Mouse (Mus musculus) cerebellum, adult 11-12 months (tissue): Measurements from ENCODE around the gene Slc9b2.

Source experiments
- DNase-seq: peaks from one replicate; pipeline ENCODE4 v3.0.0; 2022

Gene Slc9b2

DNA sequence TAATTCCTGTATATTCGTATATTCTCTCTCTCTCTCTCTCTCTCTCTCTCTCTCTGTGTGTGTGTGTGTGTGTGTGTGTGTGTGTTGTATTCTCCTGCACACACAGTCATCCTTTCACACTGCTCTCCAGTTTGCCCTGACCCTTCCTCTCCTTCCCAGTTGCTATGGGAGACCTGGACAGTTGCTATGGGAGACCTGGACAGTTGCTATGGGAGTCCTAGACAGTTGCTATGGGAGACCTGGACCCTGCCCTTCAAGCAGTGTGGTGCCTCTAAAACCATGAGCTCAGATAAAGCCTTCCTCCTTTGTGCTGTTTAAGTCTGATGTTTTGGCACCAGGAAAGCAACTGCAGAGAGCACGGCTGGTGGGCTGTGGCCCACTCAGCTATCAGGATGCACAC is 6.2 kb downstream of the Slc9b2 start:
- DNase-seq = no peak

DNA sequence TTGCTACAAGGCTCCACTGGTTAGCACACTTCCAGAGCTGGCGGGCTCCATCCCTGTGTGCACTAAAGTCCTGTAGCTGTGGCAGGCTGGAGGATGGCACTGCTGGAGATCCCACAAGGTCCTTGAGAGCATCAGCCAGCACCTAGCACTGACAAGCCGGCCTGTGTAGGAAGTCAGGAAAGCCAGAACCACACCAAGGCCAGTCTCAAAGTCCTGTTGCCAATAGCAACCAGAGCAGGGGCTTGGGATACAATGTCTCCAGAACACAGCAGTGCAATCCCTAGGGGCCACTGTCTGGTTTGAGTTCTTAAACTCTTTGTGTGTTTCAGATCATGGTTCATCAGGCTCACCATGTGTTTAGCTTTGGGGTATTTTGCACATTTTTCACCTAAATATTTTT is 7.3 kb downstream of the Slc9b2 start:
- DNase-seq = no peak

DNA sequence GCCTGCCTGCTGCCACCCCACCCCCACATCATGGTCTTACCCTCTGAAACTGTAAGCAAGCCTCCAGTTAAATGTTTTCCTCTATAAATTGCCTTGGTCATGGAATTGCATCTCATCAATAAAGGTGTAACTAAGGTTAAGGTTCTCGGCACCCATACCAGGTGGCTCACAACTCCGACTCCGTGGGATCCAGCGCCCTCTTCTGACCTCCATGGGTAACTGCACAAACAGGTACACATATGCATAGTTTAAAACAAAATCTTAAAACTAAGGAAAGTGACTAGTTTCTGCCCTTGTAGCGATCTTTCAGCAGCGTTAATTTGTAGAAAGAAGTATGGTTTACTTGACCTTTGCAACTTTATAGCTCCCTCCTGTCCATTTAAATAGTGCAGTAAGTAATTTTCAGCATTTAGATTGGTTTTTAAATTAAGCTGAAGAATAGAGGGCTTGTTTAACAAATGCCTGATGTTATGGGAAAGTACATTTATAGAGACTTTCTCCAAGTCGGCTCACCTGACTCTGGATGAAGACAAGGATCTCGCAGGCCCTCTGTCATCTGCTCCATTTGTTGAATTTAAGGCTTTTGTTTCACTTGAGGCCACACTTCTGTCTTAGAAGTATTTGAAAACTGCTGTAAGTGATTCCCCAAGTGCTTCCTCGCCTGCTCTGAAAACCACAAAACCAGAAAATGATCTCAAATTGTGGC is 8.4 kb downstream of the Slc9b2 start:
- DNase-seq = no peak

DNA sequence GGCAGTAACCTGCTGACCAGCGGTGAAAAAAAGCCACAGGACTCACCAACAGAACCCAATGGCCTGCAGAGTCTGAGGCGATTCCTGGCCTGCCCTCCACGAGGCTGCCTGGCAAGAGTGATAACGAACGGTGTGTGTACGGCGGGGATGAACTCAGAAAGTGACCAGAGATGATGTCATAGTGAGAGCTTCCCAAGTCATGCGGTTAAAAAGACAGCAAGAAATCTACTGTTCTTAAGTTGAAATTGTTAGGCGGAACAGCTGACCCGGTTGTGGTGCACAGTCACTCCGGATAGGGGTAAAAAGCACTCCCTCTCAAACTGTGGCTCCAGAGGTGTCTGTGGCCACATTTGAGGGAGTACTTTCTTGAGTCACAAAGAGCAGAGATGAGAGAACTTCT is 10.8 kb downstream of the Slc9b2 start:
- no peak for DNase-seq

DNA sequence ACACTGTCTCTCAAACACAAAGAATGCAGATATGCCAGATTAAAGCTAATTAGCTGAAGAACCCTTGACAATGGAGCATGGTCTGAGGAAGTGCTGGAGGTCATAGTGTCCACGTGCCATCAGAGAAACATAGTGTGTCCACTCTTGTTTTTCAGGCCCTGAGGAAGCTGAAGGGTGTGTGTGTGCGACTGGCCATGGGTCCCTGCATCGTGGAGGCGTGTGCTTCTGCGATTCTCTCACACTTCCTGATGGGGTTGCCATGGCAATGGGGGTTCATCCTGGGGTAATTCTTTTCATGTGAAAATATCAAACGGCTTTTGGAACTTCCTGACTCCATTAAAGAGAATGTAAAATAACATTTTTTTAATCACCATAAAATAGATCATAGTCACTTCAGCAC is 16.9 kb downstream of the Slc9b2 start:
- no peak for DNase-seq

DNA sequence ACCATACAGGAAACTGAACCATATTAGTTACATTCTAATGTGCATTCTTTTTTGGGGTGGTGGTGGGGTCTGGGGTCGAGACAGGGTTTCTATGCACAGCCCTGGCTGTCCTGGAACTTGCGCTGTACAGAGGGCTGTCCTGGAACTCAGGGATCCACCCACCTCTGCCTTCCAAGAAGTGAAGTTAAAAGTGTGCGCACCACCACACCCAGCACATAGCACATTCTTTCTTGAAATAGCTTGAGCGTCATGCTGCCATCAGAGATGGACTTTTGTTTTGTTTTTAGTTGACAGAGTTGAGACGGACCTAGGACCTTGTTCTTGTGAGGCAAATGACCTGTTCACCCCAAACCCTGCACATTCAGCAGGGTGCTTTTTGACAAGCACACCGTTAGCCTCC is 19.7 kb downstream of the Slc9b2 start:
- DNase-seq = no peak

DNA sequence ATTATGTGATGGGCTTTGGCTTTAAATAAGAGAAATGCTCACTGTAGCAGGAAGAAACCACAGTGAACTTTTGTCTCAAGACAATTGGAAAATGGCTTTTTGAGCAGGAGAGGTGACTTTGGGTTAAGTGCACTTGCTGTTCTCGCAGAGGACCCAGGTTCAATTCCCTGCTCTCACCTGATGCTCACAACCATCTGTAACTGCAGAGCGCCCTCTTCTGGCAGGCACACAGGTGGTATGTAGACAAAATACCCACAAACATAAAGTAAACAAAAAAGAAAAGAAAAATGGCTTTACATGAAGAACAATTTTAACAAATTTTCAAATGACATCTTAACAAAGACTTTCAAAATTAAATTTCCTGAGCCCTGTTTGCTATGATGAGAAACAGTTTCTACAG is 20.1 kb downstream of the Slc9b2 start:
- no peak for DNase-seq

DNA sequence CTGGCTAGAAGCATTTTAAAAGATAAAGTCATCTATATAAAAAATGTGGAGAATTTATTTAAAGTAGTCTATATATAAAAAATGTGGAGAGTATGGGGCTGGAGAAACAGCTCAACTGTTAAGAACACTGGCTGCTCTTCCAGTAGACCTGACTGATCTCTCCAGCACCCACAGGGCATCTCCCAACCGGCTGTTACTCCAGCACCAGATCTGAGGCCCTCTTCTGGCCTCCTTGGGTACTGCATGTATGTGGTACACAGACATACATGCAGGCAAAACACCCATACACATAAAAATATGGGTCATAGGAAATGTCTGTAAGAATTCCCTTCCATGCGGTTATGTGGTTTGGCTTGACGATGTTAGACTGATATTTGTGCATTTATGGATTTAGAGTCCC is 21.1 kb downstream of the Slc9b2 start:
- DNase-seq = no peak

DNA sequence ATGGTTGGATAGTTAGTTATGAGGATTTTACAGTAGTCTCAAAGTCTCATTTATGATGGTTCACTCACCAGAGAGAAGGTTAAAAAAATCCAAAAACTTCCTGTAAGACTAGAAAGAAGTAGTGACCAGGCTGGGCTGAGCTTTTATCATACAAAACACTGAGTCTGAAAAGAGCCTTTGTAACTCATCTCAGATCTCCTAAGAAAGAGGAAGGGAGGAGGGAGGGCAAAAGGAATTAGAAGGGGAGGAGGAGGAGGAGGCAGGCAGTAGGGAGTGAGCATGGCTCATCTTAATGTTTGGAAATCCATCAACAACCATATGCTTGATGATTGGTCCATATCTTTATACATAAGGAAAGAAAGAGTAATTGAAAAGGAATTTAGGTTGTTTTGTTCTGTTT is 25.2 kb downstream of the Slc9b2 start:
- no peak for DNase-seq

DNA sequence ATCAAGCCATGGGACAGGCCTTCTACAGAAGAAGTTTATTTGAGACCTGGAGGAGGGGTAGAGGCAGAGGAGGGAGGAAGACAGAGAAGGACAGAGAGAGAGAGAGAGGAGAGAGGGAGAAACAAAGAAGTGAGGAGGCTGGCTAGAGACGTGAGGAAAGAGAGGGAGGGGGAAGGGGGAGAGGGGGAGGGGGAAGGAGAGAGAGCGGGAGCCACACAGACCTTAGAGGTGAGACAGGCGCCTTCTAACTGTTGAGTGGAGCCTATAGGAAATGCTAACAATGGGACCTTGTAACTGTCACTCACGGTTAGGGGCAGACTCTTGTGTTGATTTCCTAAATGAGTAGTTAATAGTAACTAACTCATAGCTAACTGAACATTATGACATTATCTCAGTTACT is 26.3 kb downstream of the Slc9b2 start:
- no peak for DNase-seq

DNA sequence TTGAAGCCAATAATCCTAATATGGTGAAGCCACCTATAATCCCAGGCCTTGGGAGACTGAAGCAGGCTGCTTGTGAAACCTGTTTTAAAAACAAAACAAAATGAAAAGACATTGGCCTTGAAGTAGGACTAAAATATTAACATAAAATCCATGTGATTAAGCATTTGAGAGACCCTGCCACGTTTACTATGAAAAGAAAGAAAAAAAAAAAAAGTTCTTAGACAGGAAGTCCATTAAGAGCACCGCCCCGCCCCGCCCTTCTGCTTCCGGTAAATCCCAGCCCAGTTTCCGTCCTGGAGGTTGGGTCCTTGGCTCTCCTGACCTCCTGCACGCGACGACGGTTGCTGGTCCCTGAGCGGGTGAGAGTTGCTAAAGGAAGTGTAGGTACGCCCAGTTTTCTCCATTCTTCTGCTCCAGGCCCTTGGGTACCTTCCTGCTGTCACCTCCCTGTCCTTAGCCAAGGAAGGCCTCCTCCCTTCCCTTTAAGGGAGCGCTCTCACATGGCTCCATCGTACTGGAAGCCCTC is 40.3 kb downstream of the Slc9b2 start, which contains the start of gene Slc9b1:
Gene Slc9b1 (plus strand): TSS at position 291 of the 526 bp plus-strand sequence.
- no peak for DNase-seq

DNA sequence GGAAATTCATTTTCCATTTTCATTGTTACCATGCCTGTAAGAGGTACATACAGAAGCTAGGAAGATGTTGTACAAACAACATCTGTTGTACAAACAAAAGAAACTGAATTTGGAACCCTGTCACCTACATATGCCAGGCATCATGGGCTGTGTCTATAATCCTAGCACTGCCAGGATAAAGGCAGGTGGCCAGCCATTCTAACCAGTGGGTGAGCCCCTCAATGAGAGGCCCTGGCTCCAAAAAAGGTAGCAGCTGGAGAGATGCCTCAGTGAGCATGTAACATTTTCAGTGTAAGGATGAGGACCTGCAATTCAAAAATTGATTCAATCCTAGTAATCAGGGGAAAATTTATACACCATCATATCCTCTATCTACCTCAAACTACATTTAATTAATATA is 41.5 kb downstream of the Slc9b2 start:
- DNase-seq = no peak

DNA sequence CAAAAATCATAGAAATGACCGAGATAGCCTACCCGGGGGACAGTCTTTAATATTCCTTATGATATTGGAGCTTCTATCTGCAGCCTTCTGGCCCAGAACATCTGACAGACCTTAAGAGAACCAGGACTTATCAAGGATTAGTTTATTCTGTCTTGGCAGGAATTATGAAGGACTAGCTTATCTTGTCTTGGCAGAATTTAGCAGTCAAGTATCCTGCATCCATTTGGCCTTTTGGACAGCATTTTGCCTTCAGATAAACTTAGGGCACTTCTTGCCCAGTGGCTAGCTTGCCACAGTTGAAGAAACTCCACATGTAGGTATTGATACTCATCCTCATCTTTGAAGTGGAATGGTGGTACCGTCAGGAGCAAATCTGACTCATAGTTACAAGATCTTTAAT is 44.4 kb downstream of the Slc9b2 start:
- DNase-seq = no peak

DNA sequence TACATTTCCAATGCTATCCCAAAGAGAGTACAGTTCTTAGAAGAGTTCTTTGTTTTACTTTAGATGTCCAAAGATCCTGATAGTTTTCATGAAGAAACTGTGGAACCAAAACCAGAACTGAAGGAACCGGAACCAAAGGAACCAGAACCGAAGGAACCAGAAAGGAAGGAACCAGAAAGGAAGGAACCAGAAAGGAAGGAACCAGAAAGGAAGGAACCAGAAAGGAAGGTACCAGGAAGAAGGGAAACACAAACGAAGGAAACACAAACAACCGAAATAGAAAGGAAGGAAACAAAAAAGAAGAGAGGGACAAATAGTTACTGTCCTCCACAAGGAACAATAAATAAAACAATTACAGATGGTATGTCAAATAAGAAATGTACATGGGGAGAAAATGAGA is 49.9 kb downstream of the Slc9b2 start:
- DNase-seq = no peak

DNA sequence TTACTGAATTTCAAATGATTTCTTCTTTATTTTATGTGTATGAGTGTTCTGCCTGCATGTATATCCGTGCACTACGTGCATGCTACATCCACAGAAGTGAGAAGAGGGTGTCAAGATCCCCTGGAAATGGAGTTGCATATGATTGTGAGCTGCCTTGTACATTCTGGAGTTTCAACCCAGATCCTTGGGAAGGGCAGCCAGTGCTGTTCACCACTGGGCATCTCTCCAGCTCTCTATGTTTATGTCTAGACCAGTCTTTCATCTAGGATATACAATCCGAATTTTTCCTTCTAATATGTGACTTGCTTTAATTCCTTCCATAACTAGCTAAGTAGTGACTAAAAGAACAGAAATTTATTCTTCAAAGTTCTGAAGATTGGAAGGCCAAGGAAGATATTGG is 68.3 kb downstream of the Slc9b2 start:
- no peak for DNase-seq

DNA sequence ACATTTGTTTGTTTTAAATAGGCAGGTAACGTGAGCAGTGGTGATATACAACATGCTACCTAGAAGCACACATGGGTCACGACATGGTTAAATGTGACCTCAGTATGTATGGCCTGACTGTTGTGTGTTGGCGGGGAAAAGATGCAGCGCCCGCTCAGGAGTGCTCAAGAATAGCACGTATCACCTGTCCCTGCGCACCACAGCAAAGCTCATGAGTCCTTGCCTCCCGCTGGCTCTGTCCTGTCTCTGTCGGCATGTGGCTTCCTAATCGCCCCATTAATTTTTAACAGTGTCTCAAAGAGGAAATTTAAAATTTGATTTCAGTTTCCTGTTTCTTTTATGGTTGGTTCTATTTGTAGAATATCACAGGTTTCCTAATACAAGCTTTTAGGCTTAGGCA is 69.9 kb downstream of the Slc9b2 start:
- no peak for DNase-seq

DNA sequence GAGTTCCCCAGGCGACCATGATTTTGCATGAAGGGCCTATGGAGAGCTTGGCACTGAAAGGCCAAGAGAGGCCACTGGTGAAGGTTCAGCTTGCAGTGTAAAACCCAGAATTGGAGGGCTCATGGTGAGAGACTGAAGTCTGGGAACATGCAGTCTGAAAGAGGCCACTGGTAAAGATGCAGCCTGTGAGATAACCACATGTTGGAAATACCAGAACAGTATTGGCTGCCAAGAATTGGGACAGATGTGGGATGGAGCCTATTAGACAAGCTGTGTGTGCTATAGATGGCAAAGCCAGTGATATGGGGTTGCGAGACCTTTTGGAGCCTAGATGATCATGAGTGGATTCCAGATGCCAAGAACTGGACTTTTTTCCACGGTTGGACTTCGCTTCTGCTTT is 72.4 kb downstream of the Slc9b2 start:
- no peak for DNase-seq

DNA sequence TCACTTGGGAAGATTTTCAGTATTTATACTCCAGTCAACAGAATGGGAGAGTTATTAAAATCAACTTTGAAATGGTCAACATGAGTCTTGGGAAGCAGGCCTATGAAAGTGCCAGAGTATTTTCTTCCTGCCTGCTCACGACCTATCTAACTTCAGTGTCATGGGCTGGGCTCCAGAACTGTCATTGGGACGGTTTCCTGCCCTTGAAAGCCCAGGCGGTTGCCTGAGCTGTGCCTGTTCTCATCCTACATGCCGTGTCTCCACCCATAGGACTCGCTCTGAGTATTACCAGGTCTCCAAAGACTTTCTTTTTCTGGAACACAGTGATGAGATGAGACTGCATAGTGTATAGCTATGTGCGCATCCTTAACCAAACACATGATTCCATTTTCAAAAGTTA is 85.7 kb downstream of the Slc9b2 start:
- no peak for DNase-seq
